Mouse (Mus musculus): ENCODE measurements around the gene Lrrfip2. TPM values are rescaled to one million over a fixed set of nuclear protein-coding genes. Genes with fewer than 3 reads are reported as not detected.

The Lrrfip2 gene
- polyA plus RNA-seq, 1 experiment from 2014 or later = 42.1 TPM

GRCm38 (mm10) chr9:111086995-111087606 lies 30.3 kb upstream of the Lrrfip2 start:
- peaks cover 5% of the 10 kb centered on the region; the same call in 1 of the 2 replicates for H3K4me1 ChIP-seq (replicated peaks; ENCODE audit: control insufficient read depth, insufficient read depth, low read length)
- H3K4me2 ChIP-seq (ENCODE audit: low read depth, low read length) = no peak overlapping the region
- H3K27ac ChIP-seq (ENCODE audit: low read length) = no peak overlapping the region
- no peak overlapping the region for H3K4me3 ChIP-seq (ENCODE audit: low read length)
- no peak overlapping the region for H3K9ac ChIP-seq (ENCODE audit: low read length)
- H3K9me3 ChIP-seq (ENCODE audit: control insufficient read depth, low read length) = no peaks in the 10 kb centered on the region
- H3K36me3 ChIP-seq (ENCODE audit: control insufficient read depth, insufficient read depth, low read length) = no peaks in the 10 kb centered on the region
- no peaks in the 10 kb centered on the region for H3K27me3 ChIP-seq (ENCODE audit: control insufficient read depth, insufficient read depth, low read depth, low read length)
- 33% methylated on average over 3 of the region's 3 CpGs for WGBS
- ATAC-seq (ENCODE audit: low read depth) = no peak

GRCm38 (mm10) chr9:111087960-111088359 lies 29.4 kb upstream of the Lrrfip2 start:
- H3K4me2 ChIP-seq (ENCODE audit: low read depth, low read length) = no peak overlapping the region

GRCm38 (mm10) chr9:111088886-111089285 lies 28.5 kb upstream of the Lrrfip2 start:
- no peaks in the 10 kb centered on the region for H3K36me3 ChIP-seq (ENCODE audit: control insufficient read depth, insufficient read depth, low read length)
- ATAC-seq (ENCODE audit: low read depth) = peak; percentile 22; the same call in 1 of the 2 replicates

More at GRCm38 (mm10) chr9:111087960-111088359, 29.4 kb upstream of the Lrrfip2 start:
- Histone ChIP-seq H3K9ac (ENCODE audit: low read length) (no peak overlapping the region), H3K4me3 (ENCODE audit: low read length) (no peak overlapping the region), H3K36me3 (ENCODE audit: control insufficient read depth, insufficient read depth, low read length) (no peaks in the 10 kb centered on the region), H3K9me3 (ENCODE audit: control insufficient read depth, low read length) (no peaks in the 10 kb centered on the region), H3K27me3 (ENCODE audit: control insufficient read depth, insufficient read depth, low read depth, low read length) (no peaks in the 10 kb centered on the region), H3K4me1 (replicated peaks; ENCODE audit: control insufficient read depth, insufficient read depth, low read length) (peaks cover 5% of the 10 kb centered on the region; the same call in 1 of the 2 replicates), H3K27ac (ENCODE audit: low read length) (no peak overlapping the region)
- 6% methylated on average over 5 of the region's 5 CpGs for WGBS
- peak; percentile 55; the same call in 1 of the 2 replicates for ATAC-seq (ENCODE audit: low read depth)

GRCm38 (mm10) chr9:111092657-111093056 lies 24.7 kb upstream of the Lrrfip2 start:
- no peaks in the 10 kb centered on the region for H3K9me3 ChIP-seq (ENCODE audit: control insufficient read depth, low read length)
- WGBS = 66% methylated on average over 9 of the region's 9 CpGs

More at GRCm38 (mm10) chr9:111088886-111089285, 28.5 kb upstream of the Lrrfip2 start:
- H3K9me3 ChIP-seq (ENCODE audit: control insufficient read depth, low read length) = no peaks in the 10 kb centered on the region
- peaks cover 5% of the 10 kb centered on the region; the same call in 1 of the 2 replicates for H3K4me1 ChIP-seq (replicated peaks; ENCODE audit: control insufficient read depth, insufficient read depth, low read length)
- WGBS = 25% methylated on average over 7 of the region's 7 CpGs
- no peak overlapping the region for H3K4me3 ChIP-seq (ENCODE audit: low read length)
- H3K9ac ChIP-seq (ENCODE audit: low read length) = no peak overlapping the region
- no peak overlapping the region for H3K4me2 ChIP-seq (ENCODE audit: low read depth, low read length)
- no peaks in the 10 kb centered on the region for H3K27me3 ChIP-seq (ENCODE audit: control insufficient read depth, insufficient read depth, low read depth, low read length)
- no peak overlapping the region for H3K27ac ChIP-seq (ENCODE audit: low read length)

GRCm38 (mm10) chr9:111093094-111093493 lies 24.3 kb upstream of the Lrrfip2 start:
- Histone ChIP-seq H3K27me3 (ENCODE audit: control insufficient read depth, insufficient read depth, low read depth, low read length) (no peaks in the 10 kb centered on the region), H3K4me1 (replicated peaks; ENCODE audit: control insufficient read depth, insufficient read depth, low read length) (peaks cover 5% of the 10 kb centered on the region; the same call in 1 of the 2 replicates), H3K9me3 (ENCODE audit: control insufficient read depth, low read length) (no peaks in the 10 kb centered on the region), H3K4me3 (ENCODE audit: low read length) (no peak overlapping the region), H3K36me3 (ENCODE audit: control insufficient read depth, insufficient read depth, low read length) (no peaks in the 10 kb centered on the region), H3K27ac (ENCODE audit: low read length) (no peak overlapping the region), H3K9ac (ENCODE audit: low read length) (no peak overlapping the region), H3K4me2 (ENCODE audit: low read depth, low read length) (no peak overlapping the region)
- no peak for ATAC-seq (ENCODE audit: low read depth)
- 27% methylated on average over 5 of the region's 5 CpGs for WGBS

More at GRCm38 (mm10) chr9:111092657-111093056, 24.7 kb upstream of the Lrrfip2 start:
- Histone ChIP-seq H3K4me3 (ENCODE audit: low read length) (no peak overlapping the region), H3K9ac (ENCODE audit: low read length) (no peak overlapping the region), H3K4me2 (ENCODE audit: low read depth, low read length) (no peak overlapping the region), H3K4me1 (replicated peaks; ENCODE audit: control insufficient read depth, insufficient read depth, low read length) (peaks cover 5% of the 10 kb centered on the region; the same call in 1 of the 2 replicates), H3K36me3 (ENCODE audit: control insufficient read depth, insufficient read depth, low read length) (no peaks in the 10 kb centered on the region), H3K27me3 (ENCODE audit: control insufficient read depth, insufficient read depth, low read depth, low read length) (no peaks in the 10 kb centered on the region), H3K27ac (ENCODE audit: low read length) (no peak overlapping the region)
- no peak for ATAC-seq (ENCODE audit: low read depth)

- H3K4me1 ChIP-seq (replicated peaks; ENCODE audit: control insufficient read depth, insufficient read depth, low read length) = no peaks in the 10 kb centered on the region; the same call in 1 of the 2 replicates
- H3K9me3 ChIP-seq (ENCODE audit: control insufficient read depth, low read length) = no peaks in the 10 kb centered on the region
- no peak overlapping the region for H3K4me3 ChIP-seq (ENCODE audit: low read length)
- no peak for ATAC-seq (ENCODE audit: low read depth)
- no peak overlapping the region for H3K9ac ChIP-seq (ENCODE audit: low read length)
- H3K27ac ChIP-seq (ENCODE audit: low read length) = no peak overlapping the region
- no peaks in the 10 kb centered on the region for H3K27me3 ChIP-seq (ENCODE audit: control insufficient read depth, insufficient read depth, low read depth, low read length)
- H3K36me3 ChIP-seq (ENCODE audit: control insufficient read depth, insufficient read depth, low read length) = no peaks in the 10 kb centered on the region
- WGBS = 47% methylated on average over 5 of the region's 5 CpGs
- no peak overlapping the region for H3K4me2 ChIP-seq (ENCODE audit: low read depth, low read length)
Measured at GRCm38 (mm10) chr9:111094626-111095025, 22.8 kb upstream of the Lrrfip2 start.

- no peak overlapping the region for H3K4me2 ChIP-seq (ENCODE audit: low read depth, low read length)
- no peak for ATAC-seq (ENCODE audit: low read depth)
- H3K4me1 ChIP-seq (replicated peaks; ENCODE audit: control insufficient read depth, insufficient read depth, low read length) = no peaks in the 10 kb centered on the region; the same call in 1 of the 2 replicates
- H3K9ac ChIP-seq (ENCODE audit: low read length) = no peak overlapping the region
- H3K36me3 ChIP-seq (ENCODE audit: control insufficient read depth, insufficient read depth, low read length) = no peaks in the 10 kb centered on the region
- WGBS = 78% methylated on average over 7 of the region's 7 CpGs
- H3K4me3 ChIP-seq (ENCODE audit: low read length) = no peak overlapping the region
- no peak overlapping the region for H3K27ac ChIP-seq (ENCODE audit: low read length)
- H3K9me3 ChIP-seq (ENCODE audit: control insufficient read depth, low read length) = no peaks in the 10 kb centered on the region
- H3K27me3 ChIP-seq (ENCODE audit: control insufficient read depth, insufficient read depth, low read depth, low read length) = no peaks in the 10 kb centered on the region
Measured at GRCm38 (mm10) chr9:111095710-111096109, 21.7 kb upstream of the Lrrfip2 start.

GRCm38 (mm10) chr9:111096419-111097326 lies 20.7 kb upstream of the Lrrfip2 start:
- Histone ChIP-seq H3K27ac (ENCODE audit: low read length) (no peak overlapping the region), H3K36me3 (ENCODE audit: control insufficient read depth, insufficient read depth, low read length) (no peaks in the 10 kb centered on the region), H3K4me1 (replicated peaks; ENCODE audit: control insufficient read depth, insufficient read depth, low read length) (no peaks in the 10 kb centered on the region; the same call in 1 of the 2 replicates), H3K9me3 (ENCODE audit: control insufficient read depth, low read length) (no peaks in the 10 kb centered on the region), H3K4me3 (ENCODE audit: low read length) (no peak overlapping the region), H3K4me2 (ENCODE audit: low read depth, low read length) (no peak overlapping the region), H3K27me3 (ENCODE audit: control insufficient read depth, insufficient read depth, low read depth, low read length) (no peaks in the 10 kb centered on the region), H3K9ac (ENCODE audit: low read length) (no peak overlapping the region)
- WGBS = 75% methylated on average over 16 of the region's 16 CpGs
- ATAC-seq (ENCODE audit: low read depth) = no peak

- no peak for ATAC-seq (ENCODE audit: low read depth)
- WGBS = 44% methylated on average over 6 of the region's 6 CpGs
Measured at GRCm38 (mm10) chr9:111097543-111097942, 19.8 kb upstream of the Lrrfip2 start.

More at GRCm38 (mm10) chr9:111097543-111097942, 19.8 kb upstream of the Lrrfip2 start:
- Histone ChIP-seq H3K27me3 (ENCODE audit: control insufficient read depth, insufficient read depth, low read depth, low read length) (no peaks in the 10 kb centered on the region), H3K9me3 (ENCODE audit: control insufficient read depth, low read length) (no peaks in the 10 kb centered on the region), H3K4me1 (replicated peaks; ENCODE audit: control insufficient read depth, insufficient read depth, low read length) (no peaks in the 10 kb centered on the region; the same call in 1 of the 2 replicates), H3K4me3 (ENCODE audit: low read length) (no peak overlapping the region), H3K36me3 (ENCODE audit: control insufficient read depth, insufficient read depth, low read length) (no peaks in the 10 kb centered on the region), H3K4me2 (ENCODE audit: low read depth, low read length) (no peak overlapping the region), H3K27ac (ENCODE audit: low read length) (no peak overlapping the region), H3K9ac (ENCODE audit: low read length) (no peak overlapping the region)
